27 mouse cellular contexts compared by ENCODE assay signal in the genomic region with DNA sequence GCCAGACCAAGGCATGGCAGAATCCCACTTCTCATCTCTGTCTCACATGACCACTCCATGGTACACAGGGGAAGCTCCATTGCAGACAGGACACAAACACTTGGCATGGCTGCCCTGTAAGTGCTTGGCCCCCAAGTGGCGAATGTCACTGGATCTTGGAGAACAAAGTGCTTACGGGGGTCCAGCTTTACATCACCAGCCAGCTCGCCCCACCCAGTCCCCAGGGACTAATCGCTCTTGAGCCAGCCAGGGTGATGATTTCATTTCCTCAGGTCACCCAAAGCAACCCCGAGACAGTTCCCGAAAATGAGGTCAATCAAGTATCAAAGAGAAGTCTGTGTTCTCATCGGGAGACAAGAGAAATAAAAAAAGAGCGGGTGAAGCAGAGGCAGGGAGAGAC. TPM values are rescaled to one million over a fixed set of nuclear protein-coding genes. Genes with fewer than 3 reads are reported as not detected.
A peak's percentile ranks its signal among the peaks of the same experiment; 100 is the strongest.
DNase-seq lines count a peak whose midpoint lies in the region; ATAC-seq and TF ChIP-seq lines count a peak whose summit lies in the region.
"Had no signal": no experiment of that assay in that cellular context is flagged by ENCODE, and none has a peak within 500 bp of the region (broad histone marks: within the 10 kb centered on the region; RNA-seq: fewer than 3 reads in every experiment).

No protein-coding gene starts in this region.

- no peak for ATAC-seq in megakaryocyte progenitor cell, adult 5-6 weeks (replicated peaks; ENCODE audit: poor library complexity)
- ATAC-seq: forebrain, embryonic 16.5 days; hindbrain, embryonic 16.5 days; lung, postnatal 0 days; midbrain, embryonic 13.5 days had no signal

- TF ChIP-seq CTCF in gastrocnemius, adult 2 months (IDR thresholded peaks at IDR 0.05): no peak

- intact Hi-C loops in gastrocnemius, adult 2 months (cut with DNase I): no loop called here
- intact Hi-C loops in heart, postnatal 36 days (cut with DNase I): no loop called here

- DNase-seq in gastrocnemius, adult 2 months: peak; percentile 75
- peak; percentile 61 to 67 for DNase-seq in gastrocnemius, adult 8-10 months (ENCODE audit: low spot score in 2 of 2)
- peak; percentile 37 for DNase-seq in heart, adult 8-10 months (ENCODE audit: low spot score)
- DNase-seq in heart, postnatal 36 days: peak; percentile 29 to 44
- DNase-seq in right cerebral cortex, postnatal 4 days: no peak
- no peak for DNase-seq in urinary bladder, postnatal 14 days (ENCODE audit: low spot score)
- DNase-seq: adrenal gland, adult 2 months; B cell, adult 2 months; cerebellum, adult 2 months; cerebellum, postnatal 14 days; kidney, adult 2 months; kidney, postnatal 36 days; left cerebral cortex, postnatal 4 days; liver, embryonic 13.5 days; lung, adult 18-20 months; lung, postnatal 4 days; thymus, postnatal 14 days had no signal

- H3K4me3 ChIP-seq in gastrocnemius, adult 2 months: no peak overlapping the region
- H3K4me3 ChIP-seq: erythroblast, embryonic 14.5 days; heart, embryonic 13.5 days; layer of hippocampus, adult 2 months; liver, embryonic 13.5 days; midbrain, embryonic 13.5 days; neural tube, embryonic 13.5 days; stomach, embryonic 15.5 days had no signal

- H3K27ac ChIP-seq in gastrocnemius, adult 2 months: peak overlapping the region; percentile 20; the same call in 1 of the 2 replicates
- H3K27ac ChIP-seq: heart, embryonic 13.5 days; layer of hippocampus, adult 2 months; liver, embryonic 13.5 days; midbrain, embryonic 13.5 days; neural tube, embryonic 13.5 days; stomach, embryonic 15.5 days had no signal

RNA-seq across cellular contexts. Expression of a gene that starts 33.8 kb away (rescaled TPM):
- total RNA-seq in gastrocnemius, adult 2 months (2021): 1 to 10 TPM; 5.6 to 6.0 TPM
- total RNA-seq in gastrocnemius, adult 8-10 months (2022): 1 to 10 TPM; 1.7 to 3.8 (median 3.4) TPM
- total RNA-seq in heart, adult 8-10 months (2022): 1 to 10 TPM; 3.3 to 4.8 (median 4.1) TPM
- total RNA-seq in heart, postnatal 36 days (2021): 1 to 10 TPM; 4.7 to 5.9 TPM
- 0.15 and 0.59 TPM in 2 replicates for total RNA-seq in megakaryocyte progenitor cell, adult 5-6 weeks (2015)
- total RNA-seq in megakaryocyte progenitor cell, adult 5-6 weeks (2017): 0.50 and 0.51 TPM in 2 replicates

Comparison
In these comparisons a context has a peak if more than half of its experiments do, and no peak if none do; other contexts are left out.
1. DNase-seq: peak in gastrocnemius, adult 2 months (single experiment), gastrocnemius, adult 8-10 months (2 of 2), heart, adult 8-10 months (single experiment) and heart, postnatal 36 days (2 of 2); none in right cerebral cortex, postnatal 4 days (single experiment) and urinary bladder, postnatal 14 days (single experiment).